Mouse (Mus musculus): ENCODE results near the gene Il12rb2. TPM values are rescaled to one million over a fixed set of nuclear protein-coding genes. Genes with fewer than 3 reads are reported as not detected.

Il12rb2 gene
- polyA plus RNA-seq (2015; fragmentation: Nextera tagmentation; extraction: Ambion mirVana), result 0.02 TPM in 1 of 2 replicates, not detected in the other

- WGBS, result 1% methylated on average over 26 of the region's 26 CpGs
These were observed at the start of gene Il12rb2 for GRCm38 (mm10) chr6:67375982-67376391. TSS of gene Il12rb2 (minus strand) at chr6:67376188.

GRCm38 (mm10) chr6:67421761-67422160 is 45.8 kb upstream of the Il12rb2 start:
- no peak overlapping the region for H3K27ac ChIP-seq (replicated peaks)
- no peak overlapping the region for H3K4me3 ChIP-seq (ENCODE audit: low read depth, low read length)
- H3K27me3 ChIP-seq (ENCODE audit: control insufficient read depth, insufficient read depth, low read length), result no peaks in the 10 kb centered on the region
- no peak for ATAC-seq (ENCODE audit: low FRiP score, low TSS enrichment)
- no peak for TF ChIP-seq EP300 (optimal IDR thresholded peaks at IDR 0.05)
- no peak for TF ChIP-seq CTCF (IDR thresholded peaks at IDR 0.05; ENCODE audit: low read depth)
- no peaks in the 10 kb centered on the region for H3K36me3 ChIP-seq (ENCODE audit: control insufficient read depth, insufficient read depth, low read length)
- no peak overlapping the region for H3K9ac ChIP-seq (ENCODE audit: low read length)
- no peaks in the 10 kb centered on the region for H3K9me3 ChIP-seq (ENCODE audit: control insufficient read depth, low read length)
- no peak overlapping the region for H3K4me2 ChIP-seq (replicated peaks; ENCODE audit: low read depth)
- no peak for DNase-seq (ENCODE audit: low spot score)
- no peaks in the 10 kb centered on the region for H3K4me1 ChIP-seq (replicated peaks; ENCODE audit: control insufficient read depth, insufficient read depth)
- 69% methylated on average over 5 of the region's 5 CpGs for WGBS

More at GRCm38 (mm10) chr6:67375982-67376391, at the start of gene Il12rb2:
- DNase-seq (ENCODE audit: low spot score) (no peak), ATAC-seq (ENCODE audit: low FRiP score, low TSS enrichment) (no peak)
- Histone ChIP-seq H3K9me3 (ENCODE audit: control insufficient read depth, low read length) (no peaks in the 10 kb centered on the region), H3K4me3 (ENCODE audit: low read depth, low read length) (no peak within 1 kb of the TSS), H3K4me2 (replicated peaks; ENCODE audit: low read depth) (peak within 1 kb of the TSS; percentile 42; the same call in 1 of the 2 replicates), H3K27ac (replicated peaks) (no peak within 1 kb of the TSS), H3K9ac (ENCODE audit: low read length) (no peak within 1 kb of the TSS), H3K36me3 (ENCODE audit: control insufficient read depth, insufficient read depth, low read length) (no peaks in the 10 kb centered on the region), H3K27me3 (ENCODE audit: control insufficient read depth, insufficient read depth, low read length) (no peaks in the 10 kb centered on the region), H3K4me1 (replicated peaks; ENCODE audit: control insufficient read depth, insufficient read depth) (no peaks in the 10 kb centered on the region)
- TF ChIP-seq EP300 (optimal IDR thresholded peaks at IDR 0.05) (no peak), CTCF (IDR thresholded peaks at IDR 0.05; ENCODE audit: low read depth) (no peak)

GRCm38 (mm10) chr6:67416557-67416956 is 40.6 kb upstream of the Il12rb2 start:
- TF ChIP-seq CTCF (IDR thresholded peaks at IDR 0.05; ENCODE audit: low read depth) (no peak), EP300 (optimal IDR thresholded peaks at IDR 0.05) (no peak)
- Histone ChIP-seq H3K27ac (replicated peaks) (no peak overlapping the region), H3K4me2 (replicated peaks; ENCODE audit: low read depth) (no peak overlapping the region), H3K9me3 (ENCODE audit: control insufficient read depth, low read length) (no peaks in the 10 kb centered on the region), H3K9ac (ENCODE audit: low read length) (no peak overlapping the region), H3K36me3 (ENCODE audit: control insufficient read depth, insufficient read depth, low read length) (no peaks in the 10 kb centered on the region), H3K27me3 (ENCODE audit: control insufficient read depth, insufficient read depth, low read length) (no peaks in the 10 kb centered on the region), H3K4me1 (replicated peaks; ENCODE audit: control insufficient read depth, insufficient read depth) (no peaks in the 10 kb centered on the region), H3K4me3 (ENCODE audit: low read depth, low read length) (no peak overlapping the region)
- ATAC-seq (ENCODE audit: low FRiP score, low TSS enrichment) (no peak), DNase-seq (ENCODE audit: low spot score) (no peak)
- WGBS, result 79% methylated on average over 3 of the region's 3 CpGs

GRCm38 (mm10) chr6:67415276-67415675 is 39.3 kb upstream of the Il12rb2 start:
- WGBS, result 84% methylated on average over 5 of the region's 5 CpGs
- Histone ChIP-seq H3K4me2 (replicated peaks; ENCODE audit: low read depth) (no peak overlapping the region), H3K27me3 (ENCODE audit: control insufficient read depth, insufficient read depth, low read length) (no peaks in the 10 kb centered on the region), H3K36me3 (ENCODE audit: control insufficient read depth, insufficient read depth, low read length) (no peaks in the 10 kb centered on the region), H3K4me3 (ENCODE audit: low read depth, low read length) (no peak overlapping the region), H3K9ac (ENCODE audit: low read length) (no peak overlapping the region), H3K9me3 (ENCODE audit: control insufficient read depth, low read length) (no peaks in the 10 kb centered on the region), H3K4me1 (replicated peaks; ENCODE audit: control insufficient read depth, insufficient read depth) (no peaks in the 10 kb centered on the region), H3K27ac (replicated peaks) (no peak overlapping the region)
- TF ChIP-seq CTCF (IDR thresholded peaks at IDR 0.05; ENCODE audit: low read depth), result no peak
- TF ChIP-seq EP300 (optimal IDR thresholded peaks at IDR 0.05), result no peak
- no peak for ATAC-seq (ENCODE audit: low FRiP score, low TSS enrichment)
- DNase-seq (ENCODE audit: low spot score), result no peak

GRCm38 (mm10) chr6:67413378-67413777 is 37.4 kb upstream of the Il12rb2 start:
- H3K36me3 ChIP-seq (ENCODE audit: control insufficient read depth, insufficient read depth, low read length), result no peaks in the 10 kb centered on the region
- DNase-seq (ENCODE audit: low spot score) (no peak), ATAC-seq (ENCODE audit: low FRiP score, low TSS enrichment) (no peak)
- WGBS, result 71% methylated on average over 2 of the region's 2 CpGs
- H3K9me3 ChIP-seq (ENCODE audit: control insufficient read depth, low read length), result no peaks in the 10 kb centered on the region
- H3K27me3 ChIP-seq (ENCODE audit: control insufficient read depth, insufficient read depth, low read length), result no peaks in the 10 kb centered on the region
- no peaks in the 10 kb centered on the region for H3K4me1 ChIP-seq (replicated peaks; ENCODE audit: control insufficient read depth, insufficient read depth)
- H3K27ac ChIP-seq (replicated peaks), result no peak overlapping the region
- no peak overlapping the region for H3K4me3 ChIP-seq (ENCODE audit: low read depth, low read length)
- H3K4me2 ChIP-seq (replicated peaks; ENCODE audit: low read depth), result no peak overlapping the region
- TF ChIP-seq CTCF (IDR thresholded peaks at IDR 0.05; ENCODE audit: low read depth) (peak; percentile 24; the same call in 1 of the 2 replicates), EP300 (optimal IDR thresholded peaks at IDR 0.05) (no peak)
- no peak overlapping the region for H3K9ac ChIP-seq (ENCODE audit: low read length)

GRCm38 (mm10) chr6:67405281-67405682 is 29.3 kb upstream of the Il12rb2 start:
- ATAC-seq (ENCODE audit: low FRiP score, low TSS enrichment) (no peak), DNase-seq (ENCODE audit: low spot score) (no peak)
- Histone ChIP-seq H3K4me2 (replicated peaks; ENCODE audit: low read depth) (no peak overlapping the region), H3K9me3 (ENCODE audit: control insufficient read depth, low read length) (no peaks in the 10 kb centered on the region), H3K27me3 (ENCODE audit: control insufficient read depth, insufficient read depth, low read length) (no peaks in the 10 kb centered on the region), H3K4me3 (ENCODE audit: low read depth, low read length) (no peak overlapping the region), H3K36me3 (ENCODE audit: control insufficient read depth, insufficient read depth, low read length) (no peaks in the 10 kb centered on the region), H3K27ac (replicated peaks) (no peak overlapping the region), H3K4me1 (replicated peaks; ENCODE audit: control insufficient read depth, insufficient read depth) (no peaks in the 10 kb centered on the region), H3K9ac (ENCODE audit: low read length) (no peak overlapping the region)
- WGBS, result 80% methylated on average over 3 of the region's 3 CpGs
- no peak for TF ChIP-seq CTCF (IDR thresholded peaks at IDR 0.05; ENCODE audit: low read depth)
- TF ChIP-seq EP300 (optimal IDR thresholded peaks at IDR 0.05), result no peak
